Mouse (Mus musculus) kidney, adult 2 months (tissue): ENCODE data around the gene Cldn34c2.
"Not testable (repeated sequence)": the region's sequence is repeated elsewhere in the genome, so short reads cannot be mapped to it uniquely, and the experiment has no call there.

ENCODE experiments used
- CTCF ChIP-seq: fragments of 200-500 bp; conservative IDR thresholded peaks from 2 replicates; pipeline ENCODE4 v1.5.1; 2011; ENCODE audit warnings: low read depth, mild to moderate bottlenecking, control low read depth, low read length, moderate library complexity, mixed read lengths; ENCODE audit not compliant: insufficient read depth, insufficient read length
- POLR2A ChIP-seq: fragments of 200-500 bp; IDR thresholded peaks from one replicate; pipeline ENCODE4 v1.6.1; 2011; ENCODE audit warnings: low read depth, low read length, control low read depth

DNA sequence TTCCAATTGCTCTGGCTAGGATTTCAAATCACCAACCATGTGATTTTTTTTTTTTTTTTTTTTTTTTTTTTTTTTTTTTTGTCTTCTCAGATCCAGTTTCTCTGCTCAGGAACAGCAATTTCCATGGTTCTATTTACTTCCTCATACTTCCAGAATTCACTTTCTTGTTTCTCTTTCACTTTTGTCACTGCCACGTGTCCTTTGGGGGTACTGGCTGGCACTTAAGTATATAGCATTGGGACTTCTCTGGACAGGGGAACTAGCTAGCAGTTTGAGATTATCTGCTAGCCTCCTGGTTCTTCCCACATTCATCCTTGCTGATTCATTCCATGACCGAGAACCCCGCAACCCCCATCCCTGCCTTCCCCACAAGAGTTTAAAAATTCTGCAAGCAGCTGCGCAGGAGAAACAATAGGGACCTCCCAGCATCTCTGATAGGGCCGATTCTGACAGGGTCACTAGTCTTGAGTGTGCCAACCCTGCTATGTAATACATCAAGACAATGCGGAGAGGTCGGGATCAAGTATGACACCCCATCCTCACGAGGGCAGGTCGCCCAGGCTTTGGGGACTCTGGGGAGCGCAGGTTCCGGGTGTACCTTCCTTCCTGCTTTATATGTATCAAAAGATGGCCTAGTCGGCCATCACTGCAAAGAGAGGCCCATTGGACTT lies 30.8 kb downstream of the Cldn34c2 start:
- not testable (repeated sequence) for TF ChIP-seq POLR2A, CTCF
